Mouse (Mus musculus) intestine, embryonic 16.5 days (tissue): ENCODE results near the gene Ccpg1. TPM values are rescaled to one million over a fixed set of nuclear protein-coding genes. Genes with fewer than 3 reads are reported as not detected.

Experiments used
- ATAC-seq: fragments of 200-750 bp; cut with Nextera tagmentation; 2 replicates; pipeline ENCODE4 v1.8.0; 2017; ENCODE audit warnings: moderate TSS enrichment, moderate library complexity
- H3K27ac ChIP-seq: fragments of 300-500 bp; sonication (generic); 2 replicates; pipeline ENCODE4 v1.5.1; 2014; ENCODE audit warnings: mild to moderate bottlenecking, low read length
- H3K27me3 ChIP-seq: fragments of 300-500 bp; sonication (generic); replicated peaks from 2 replicates; pipeline ENCODE4 v1.6.1; 2014; ENCODE audit warnings: low read length, control low read depth, mixed read lengths; ENCODE audit not compliant: control insufficient read depth, insufficient read depth
- H3K36me3 ChIP-seq: fragments of 300-500 bp; sonication (generic); 2 replicates; pipeline ENCODE4 v1.6.1; 2014; ENCODE audit warnings: low read length, control low read depth; ENCODE audit not compliant: control insufficient read depth, insufficient read depth
- H3K4me1 ChIP-seq: fragments of 300-500 bp; sonication (generic); 2 replicates; pipeline ENCODE4 v1.6.1; 2014; ENCODE audit warnings: low read length, control low read depth, mixed read lengths; ENCODE audit not compliant: control insufficient read depth, insufficient read depth
- H3K4me2 ChIP-seq: fragments of 300-500 bp; sonication (generic); 2 replicates; pipeline ENCODE4 v1.6.1; 2014; ENCODE audit warnings: low read depth, low read length, control low read depth
- H3K4me3 ChIP-seq: fragments of 300-500 bp; sonication (generic); 2 replicates; pipeline ENCODE4 v1.5.1; 2014; ENCODE audit warnings: mild to moderate bottlenecking, low read length
- H3K9ac ChIP-seq: fragments of 300-500 bp; sonication (generic); 2 replicates; pipeline ENCODE4 v1.6.1; 2014; ENCODE audit warnings: low read depth, low read length
- H3K9me3 ChIP-seq: fragments of 300-500 bp; sonication (generic); 2 replicates; pipeline ENCODE4 v1.6.1; 2016; ENCODE audit warnings: low read length, control low read depth; ENCODE audit not compliant: control insufficient read depth
- WGBS: fragments of 180-500 bp; shearing (Covaris S2); extraction: QIAGEN DNeasy Blood & Tissue Kit; methylation state at CpG from one replicate; pipeline ENCODE4 v1.1.7; 2014; 5-methylcytosine and 5-hydroxymethylcytosine counted together
- polyA plus RNA-seq: library from polyadenylated mRNA; unstranded; fragments of >200 nt; fragmentation: Nextera tagmentation; extraction: Ambion mirVana; gene quantifications from 2 replicates; pipeline ENCODE4 v1.2.1, GENCODE M21; 2015

Gene Ccpg1
- polyA plus RNA-seq, 1 experiment from 2014 or later, result 23.5 TPM

DNA sequence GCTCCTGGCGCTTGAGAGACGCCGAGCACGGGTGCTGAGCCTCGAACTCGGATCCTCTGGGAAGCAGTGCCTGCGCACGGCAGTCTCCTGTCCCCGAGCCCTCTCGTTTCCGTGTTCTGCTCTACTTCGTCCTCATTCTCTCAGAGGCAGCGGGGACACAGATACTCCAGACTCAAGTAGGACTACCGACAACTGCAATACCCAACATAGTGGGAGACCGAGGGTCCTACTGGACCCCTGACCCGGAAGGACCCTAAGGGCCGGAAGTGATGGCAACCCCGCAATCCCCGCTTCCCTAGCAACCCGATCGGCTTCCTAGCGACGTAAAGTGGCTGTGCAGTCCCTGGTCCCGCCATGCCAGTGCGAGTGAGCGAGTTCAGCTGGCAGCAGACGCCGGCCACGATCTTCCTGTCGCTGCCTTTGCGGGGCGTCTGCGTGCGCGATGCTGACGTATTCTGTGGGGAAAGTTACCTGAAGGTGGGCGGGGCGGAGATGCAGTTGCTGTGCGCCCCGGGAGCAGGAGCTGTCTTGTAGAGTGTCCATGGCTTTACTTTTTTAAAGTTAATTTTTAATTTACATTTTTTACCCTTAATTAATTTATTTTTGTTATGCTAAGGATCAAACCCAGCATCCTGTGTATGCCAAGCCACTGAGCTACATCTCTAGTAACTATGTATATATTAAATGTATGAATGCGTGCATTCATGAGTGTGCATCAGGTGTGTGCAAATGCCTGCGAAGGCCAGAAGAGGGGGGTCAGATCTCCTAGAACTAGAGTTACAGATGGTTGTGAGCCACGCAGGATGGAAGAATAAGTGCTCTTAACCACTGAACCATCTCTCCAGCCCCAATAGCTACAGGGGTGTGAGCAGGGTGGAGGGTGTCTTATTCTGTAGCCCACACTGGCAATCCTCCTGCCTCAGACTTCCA, 26.4 kb upstream of the Ccpg1 start, which contains the start of the genes Dyx1c1 and Gm44503:
Gene Dyx1c1 (plus strand): TSS at position 265 of the 930 bp plus-strand sequence.
Gene Gm44503 (plus strand): TSS at position 332 of the 930 bp plus-strand sequence.
- Histone ChIP-seq H3K9ac (peak within 1 kb of the TSS; percentile 72), H3K4me2 (peak within 1 kb of the TSS; percentile 60), H3K27ac (0 out of 2 replicates have a peak within 1 kb of the TSS, but pooled peaks have one; percentile 34), H3K27me3 (no peaks in the 10 kb centered on the region), H3K36me3 (no peaks in the 10 kb centered on the region), H3K9me3 (no peaks in the 10 kb centered on the region), H3K4me1 (peaks cover 4% of the 10 kb centered on the region; the same call in 1 of the 2 replicates), H3K4me3 (peak within 1 kb of the TSS; percentile 77)
- ATAC-seq, result peak; percentile 92
- WGBS, result 2% methylated on average over 43 of the region's 43 CpGs

DNA sequence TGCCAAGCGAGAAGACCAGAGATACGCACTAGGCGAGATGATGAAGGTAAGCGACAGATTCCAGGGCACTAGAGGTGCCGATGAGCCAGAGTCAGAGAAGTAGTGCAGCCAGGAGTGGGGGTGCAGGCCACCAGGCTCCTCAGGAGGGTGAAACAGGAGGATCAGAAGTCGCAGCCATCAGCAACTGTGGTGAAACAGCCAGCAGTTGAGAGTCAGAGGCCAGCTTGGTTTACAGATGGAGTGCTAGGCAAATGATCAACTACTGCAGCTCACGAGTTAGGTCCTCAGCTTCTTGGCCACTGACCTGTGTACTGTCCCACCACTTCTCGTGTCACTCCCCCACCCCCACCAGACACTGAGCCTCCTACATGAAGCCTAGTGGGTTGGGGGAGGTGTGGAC, 23.9 kb upstream of the Ccpg1 start:
- H3K9me3 ChIP-seq, result no peaks in the 10 kb centered on the region
- H3K27ac ChIP-seq, result no peak overlapping the region
- no peak overlapping the region for H3K4me2 ChIP-seq
- ATAC-seq, result no peak
- no peaks in the 10 kb centered on the region for H3K27me3 ChIP-seq
- H3K4me1 ChIP-seq, result peaks cover 4% of the 10 kb centered on the region; the same call in 1 of the 2 replicates
- no peaks in the 10 kb centered on the region for H3K36me3 ChIP-seq
- no peak overlapping the region for H3K4me3 ChIP-seq
- no peak overlapping the region for H3K9ac ChIP-seq
- 61% methylated on average over 8 of the region's 8 CpGs for WGBS

DNA sequence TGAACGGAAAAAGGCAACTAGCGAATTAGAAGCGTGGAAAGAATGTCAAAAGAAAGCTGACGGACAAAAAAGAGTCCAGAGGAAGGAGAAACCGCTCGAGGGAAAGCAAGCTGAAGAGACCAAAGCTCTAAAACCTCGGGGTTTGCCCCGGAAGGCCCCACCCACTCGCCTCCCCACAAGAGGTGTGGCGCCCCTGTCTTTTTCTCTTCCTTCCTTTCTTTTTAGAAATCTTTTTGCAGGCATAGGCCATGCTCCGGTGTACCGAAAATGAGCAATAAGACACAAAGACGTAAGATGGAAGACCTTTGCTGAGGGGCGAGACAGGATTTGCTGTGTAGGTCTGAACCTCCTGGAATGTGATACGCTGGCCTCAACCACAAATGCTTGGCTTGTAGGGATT, 23.3 kb upstream of the Ccpg1 start:
- no peaks in the 10 kb centered on the region for H3K36me3 ChIP-seq
- H3K4me1 ChIP-seq, result peaks cover 4% of the 10 kb centered on the region; the same call in 1 of the 2 replicates
- H3K4me3 ChIP-seq, result no peak overlapping the region
- ATAC-seq, result no peak
- no peaks in the 10 kb centered on the region for H3K9me3 ChIP-seq
- H3K4me2 ChIP-seq, result no peak overlapping the region
- H3K27me3 ChIP-seq, result no peaks in the 10 kb centered on the region
- no peak overlapping the region for H3K27ac ChIP-seq
- whole genome bisulfite sequencing, result 79% methylated on average over 15 of the region's 15 CpGs
- no peak overlapping the region for H3K9ac ChIP-seq

- H3K4me3 ChIP-seq, result no peak overlapping the region
- H3K9me3 ChIP-seq, result no peaks in the 10 kb centered on the region
- no peak overlapping the region for H3K4me2 ChIP-seq
- no peaks in the 10 kb centered on the region for H3K36me3 ChIP-seq
- ATAC-seq, result peak; percentile 44
- WGBS, result 30% methylated on average over 11 of the region's 11 CpGs
- H3K27ac ChIP-seq, result no peak overlapping the region
- H3K27me3 ChIP-seq, result no peaks in the 10 kb centered on the region
- H3K4me1 ChIP-seq, result no peaks in the 10 kb centered on the region
- peak overlapping the region; percentile 45; the same call in 1 of the 2 replicates for H3K9ac ChIP-seq
Measured at GRCm38 (mm10) chr9:72968349-72969061, 16.7 kb upstream of the Ccpg1 start.

- no peak overlapping the region for H3K27ac ChIP-seq
- 68% methylated on average over 7 of the region's 7 CpGs for WGBS
- no peak overlapping the region for H3K4me2 ChIP-seq
- no peaks in the 10 kb centered on the region for H3K36me3 ChIP-seq
- H3K4me1 ChIP-seq, result no peaks in the 10 kb centered on the region
- H3K9me3 ChIP-seq, result no peaks in the 10 kb centered on the region
- H3K9ac ChIP-seq, result no peak overlapping the region
- H3K27me3 ChIP-seq, result no peaks in the 10 kb centered on the region
- no peak for ATAC-seq
- H3K4me3 ChIP-seq, result no peak overlapping the region
Measured at GRCm38 (mm10) chr9:72969874-72970273, 15.4 kb upstream of the Ccpg1 start.

GRCm38 (mm10) chr9:72972435-72972834, 12.8 kb upstream of the Ccpg1 start:
- H3K4me1 ChIP-seq, result no peaks in the 10 kb centered on the region
- no peak overlapping the region for H3K4me3 ChIP-seq
- no peak overlapping the region for H3K9ac ChIP-seq
- no peaks in the 10 kb centered on the region for H3K9me3 ChIP-seq
- H3K27me3 ChIP-seq, result no peaks in the 10 kb centered on the region
- WGBS, result 91% methylated on average over 5 of the region's 5 CpGs
- H3K36me3 ChIP-seq, result no peaks in the 10 kb centered on the region
- H3K27ac ChIP-seq, result no peak overlapping the region
- H3K4me2 ChIP-seq, result no peak overlapping the region
- ATAC-seq, result no peak

DNA sequence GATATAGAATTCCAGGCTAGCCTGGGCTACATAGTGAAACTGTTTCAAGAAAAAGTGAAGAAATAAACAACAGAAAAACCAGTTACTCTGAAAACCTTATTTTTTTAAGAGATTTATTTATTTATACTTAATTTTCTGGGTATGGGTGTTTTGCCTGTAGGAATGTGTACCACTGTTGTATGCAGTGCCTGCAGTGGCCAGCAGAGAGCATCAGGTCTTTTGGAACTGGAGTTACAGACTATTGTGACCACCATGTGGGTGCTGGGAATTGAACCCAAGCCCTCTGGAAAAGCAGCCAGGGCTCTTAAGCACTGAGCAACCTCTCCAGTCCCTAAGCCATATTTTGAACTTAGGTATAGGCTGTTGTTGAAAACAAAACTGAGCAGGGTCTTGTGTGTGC, 12.2 kb upstream of the Ccpg1 start:
- no peaks in the 10 kb centered on the region for H3K27me3 ChIP-seq
- no peaks in the 10 kb centered on the region for H3K36me3 ChIP-seq
- H3K4me1 ChIP-seq, result no peaks in the 10 kb centered on the region
- H3K9ac ChIP-seq, result no peak overlapping the region
- no peak overlapping the region for H3K4me3 ChIP-seq
- H3K27ac ChIP-seq, result no peak overlapping the region
- no peak overlapping the region for H3K4me2 ChIP-seq
- H3K9me3 ChIP-seq, result no peaks in the 10 kb centered on the region
- no peak for ATAC-seq

DNA sequence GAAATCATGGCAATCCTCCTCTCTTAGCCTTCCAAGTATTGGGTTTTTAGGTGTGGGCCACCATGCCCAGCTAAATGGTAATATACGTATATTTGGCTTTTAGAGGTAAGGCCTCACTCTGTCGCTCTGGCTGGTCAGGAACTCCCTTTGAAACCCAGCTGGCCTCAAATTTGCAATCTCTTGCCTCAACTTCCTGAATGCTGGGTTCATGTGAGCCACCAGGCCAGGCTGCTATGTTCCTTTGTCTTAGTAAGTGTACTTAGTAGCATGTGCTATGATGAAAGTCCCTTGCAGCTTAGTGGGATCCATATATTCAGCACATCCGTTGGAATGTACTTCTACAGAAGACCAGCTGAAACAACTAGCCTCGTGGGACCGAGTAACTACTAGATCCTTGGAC, 10.5 kb upstream of the Ccpg1 start:
- Histone ChIP-seq H3K4me3 (no peak overlapping the region), H3K36me3 (no peaks in the 10 kb centered on the region), H3K9me3 (no peaks in the 10 kb centered on the region), H3K4me1 (no peaks in the 10 kb centered on the region), H3K27me3 (no peaks in the 10 kb centered on the region), H3K4me2 (no peak overlapping the region), H3K27ac (no peak overlapping the region), H3K9ac (no peak overlapping the region)
- ATAC-seq, result no peak
- WGBS, result 93% methylated on average over 5 of the region's 5 CpGs

- WGBS, result 92% methylated on average over 1 of the region's 1 CpGs
- Histone ChIP-seq H3K27ac (no peak overlapping the region), H3K9me3 (no peaks in the 10 kb centered on the region)
Measured at GRCm38 (mm10) chr9:72975242-72975641, 10.0 kb upstream of the Ccpg1 start.

More at GRCm38 (mm10) chr9:72975242-72975641, 10.0 kb upstream of the Ccpg1 start:
- Histone ChIP-seq H3K27me3 (no peaks in the 10 kb centered on the region), H3K4me2 (no peak overlapping the region), H3K4me1 (no peaks in the 10 kb centered on the region), H3K9ac (no peak overlapping the region), H3K36me3 (no peaks in the 10 kb centered on the region), H3K4me3 (no peak overlapping the region)
- no peak for ATAC-seq
